Mouse (Mus musculus): Measurements from ENCODE around the gene Adam12. TPM values are rescaled to one million over a fixed set of nuclear protein-coding genes. Genes with fewer than 3 reads are reported as not detected.

Gene Adam12
- polyA plus RNA-seq, 1 experiment from 2014 or later = 3.1 TPM

DNA sequence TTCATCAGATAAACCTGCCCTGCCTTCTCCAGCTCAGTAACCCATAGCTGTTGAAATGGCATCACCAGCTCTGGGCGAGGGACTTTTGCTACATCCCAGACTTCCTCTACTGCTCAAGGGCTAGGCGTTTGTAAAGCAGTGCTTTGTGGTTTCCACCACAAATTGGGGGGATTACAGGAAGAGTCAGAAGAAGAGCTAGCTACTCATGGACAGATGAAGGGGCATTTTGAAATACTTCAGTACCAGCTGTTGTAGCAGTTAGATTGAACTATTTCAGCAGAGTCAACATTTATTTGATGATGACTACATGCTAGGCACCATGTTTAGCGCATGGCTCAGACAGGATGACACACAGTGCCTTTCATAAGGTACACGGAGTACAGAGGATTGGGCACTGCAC is 361.7 kb downstream of the Adam12 start:
- H3K9me3 ChIP-seq (replicated peaks; ENCODE audit: control insufficient read depth, low read length) = no peaks in the 10 kb centered on the region
- no peak overlapping the region for H3K4me3 ChIP-seq (ENCODE audit: low read length)
- no peak overlapping the region for H3K27ac ChIP-seq (ENCODE audit: low read length)
- H3K4me2 ChIP-seq (ENCODE audit: low read depth, low read length) = no peak overlapping the region
- no peak for ATAC-seq (replicated peaks; ENCODE audit: extremely low read depth, insufficient read depth, low FRiP score)
- WGBS = 76% methylated on average over 4 of the region's 4 CpGs
- no peaks in the 10 kb centered on the region; the same call in 1 of the 2 replicates for H3K27me3 ChIP-seq (ENCODE audit: control insufficient read depth, insufficient read depth, low read length)
- H3K4me1 ChIP-seq (ENCODE audit: control insufficient read depth, insufficient read depth, low read length) = no peaks in the 10 kb centered on the region
- H3K9ac ChIP-seq (ENCODE audit: low read length) = no peak overlapping the region
- H3K36me3 ChIP-seq (ENCODE audit: control insufficient read depth, insufficient read depth) = no peaks in the 10 kb centered on the region

DNA sequence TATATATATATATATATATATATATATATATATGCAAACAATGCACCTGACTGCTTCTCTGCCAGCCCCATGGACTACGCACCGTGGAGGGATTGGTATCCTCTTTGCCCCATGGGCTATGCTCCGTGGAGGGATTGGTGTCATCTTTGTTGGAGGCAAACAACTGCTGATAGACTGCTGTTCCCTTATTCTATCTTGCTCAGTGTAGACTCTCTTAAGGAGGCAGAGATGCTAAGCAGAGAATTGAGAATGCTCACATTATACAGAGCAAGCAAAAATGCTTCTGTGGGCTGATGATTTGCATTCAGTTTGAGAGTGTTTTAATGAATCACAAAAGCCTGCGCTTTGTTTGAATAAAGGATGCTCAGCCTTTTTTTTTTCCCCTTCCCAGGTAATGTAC is 368.3 kb downstream of the Adam12 start:
- Histone ChIP-seq H3K4me3 (ENCODE audit: low read length) (no peak overlapping the region), H3K9me3 (replicated peaks; ENCODE audit: control insufficient read depth, low read length) (no peaks in the 10 kb centered on the region), H3K27me3 (ENCODE audit: control insufficient read depth, insufficient read depth, low read length) (no peaks in the 10 kb centered on the region), H3K4me1 (ENCODE audit: control insufficient read depth, insufficient read depth, low read length) (no peaks in the 10 kb centered on the region), H3K4me2 (ENCODE audit: low read depth, low read length) (no peak overlapping the region), H3K36me3 (ENCODE audit: control insufficient read depth, insufficient read depth) (no peaks in the 10 kb centered on the region), H3K27ac (ENCODE audit: low read length) (no peak overlapping the region), H3K9ac (ENCODE audit: low read length) (no peak overlapping the region)
- 91% methylated on average over 4 of the region's 4 CpGs for WGBS
- no peak for ATAC-seq (replicated peaks; ENCODE audit: extremely low read depth, insufficient read depth, low FRiP score)

DNA sequence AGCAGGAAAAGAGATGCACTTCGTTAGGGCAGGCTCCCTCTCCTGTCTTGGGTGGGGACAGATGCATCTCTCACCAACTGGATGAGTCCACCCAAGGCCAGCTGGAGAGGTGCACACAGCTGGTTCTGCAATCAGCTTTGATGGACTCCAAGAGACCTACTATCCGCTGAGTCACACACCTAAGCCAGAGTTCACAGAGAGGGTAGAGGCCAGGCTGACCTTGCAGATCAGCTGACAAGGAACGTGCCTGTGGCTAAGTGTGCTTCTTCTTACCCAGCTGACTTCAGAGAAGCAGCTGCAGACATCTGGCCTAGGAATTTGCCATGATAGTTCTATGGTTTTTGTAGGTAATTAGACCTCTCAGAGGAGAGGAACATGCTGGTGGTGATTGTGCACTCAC is 368.8 kb downstream of the Adam12 start:
- Histone ChIP-seq H3K9me3 (replicated peaks; ENCODE audit: control insufficient read depth, low read length) (no peaks in the 10 kb centered on the region), H3K4me1 (ENCODE audit: control insufficient read depth, insufficient read depth, low read length) (no peaks in the 10 kb centered on the region), H3K4me3 (ENCODE audit: low read length) (no peak overlapping the region), H3K4me2 (ENCODE audit: low read depth, low read length) (no peak overlapping the region), H3K36me3 (ENCODE audit: control insufficient read depth, insufficient read depth) (no peaks in the 10 kb centered on the region), H3K9ac (ENCODE audit: low read length) (no peak overlapping the region), H3K27ac (ENCODE audit: low read length) (no peak overlapping the region), H3K27me3 (ENCODE audit: control insufficient read depth, insufficient read depth, low read length) (no peaks in the 10 kb centered on the region)
- WGBS = 57% methylated on average over 3 of the region's 3 CpGs
- no peak for ATAC-seq (replicated peaks; ENCODE audit: extremely low read depth, insufficient read depth, low FRiP score)

DNA sequence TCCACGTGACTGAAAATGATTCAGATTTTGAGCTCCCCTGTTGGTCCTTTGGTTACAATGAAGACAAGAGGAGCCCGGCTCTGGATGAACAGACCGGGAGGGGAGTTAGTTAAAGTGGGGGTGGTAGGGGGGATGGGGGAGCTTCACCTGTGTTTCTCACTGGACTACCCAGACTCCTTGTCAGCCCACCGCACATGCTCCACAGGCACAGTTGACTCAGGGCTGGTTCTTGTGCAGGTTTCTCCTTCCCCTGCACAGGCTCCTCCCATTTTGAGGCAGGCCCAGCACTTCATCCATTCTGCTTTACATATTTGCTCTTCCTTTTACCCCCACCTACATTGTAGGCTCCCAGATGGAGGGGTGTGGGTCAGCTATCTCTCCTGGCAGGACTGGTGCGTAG is 369.2 kb downstream of the Adam12 start:
- no peaks in the 10 kb centered on the region for H3K36me3 ChIP-seq (ENCODE audit: control insufficient read depth, insufficient read depth)
- H3K9me3 ChIP-seq (replicated peaks; ENCODE audit: control insufficient read depth, low read length) = no peaks in the 10 kb centered on the region
- H3K4me3 ChIP-seq (ENCODE audit: low read length) = no peak overlapping the region
- H3K4me2 ChIP-seq (ENCODE audit: low read depth, low read length) = no peak overlapping the region
- ATAC-seq (replicated peaks; ENCODE audit: extremely low read depth, insufficient read depth, low FRiP score) = no peak
- H3K27ac ChIP-seq (ENCODE audit: low read length) = no peak overlapping the region
- no peaks in the 10 kb centered on the region for H3K27me3 ChIP-seq (ENCODE audit: control insufficient read depth, insufficient read depth, low read length)
- no peaks in the 10 kb centered on the region for H3K4me1 ChIP-seq (ENCODE audit: control insufficient read depth, insufficient read depth, low read length)
- 86% methylated on average over 5 of the region's 5 CpGs for WGBS
- no peak overlapping the region for H3K9ac ChIP-seq (ENCODE audit: low read length)

DNA sequence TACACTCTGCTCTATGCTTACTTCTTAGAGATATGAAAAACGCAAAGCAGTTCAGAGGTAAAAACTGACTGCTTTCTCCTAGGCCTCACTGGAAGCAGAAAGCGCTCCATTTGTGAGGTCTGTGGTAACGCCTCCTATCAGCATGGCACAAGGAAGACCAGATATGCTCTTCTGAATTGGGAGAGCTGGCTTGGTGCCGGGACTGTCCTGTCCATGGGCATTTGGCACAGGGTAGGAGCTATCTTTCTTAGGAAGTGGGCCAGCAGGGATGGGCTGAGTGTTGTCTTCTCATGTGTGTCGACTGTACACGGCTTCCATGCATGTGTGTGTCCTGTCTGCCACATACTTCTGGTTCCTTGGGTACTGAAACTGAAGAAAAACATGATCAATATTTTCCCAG is 369.7 kb downstream of the Adam12 start:
- H3K36me3 ChIP-seq (ENCODE audit: control insufficient read depth, insufficient read depth) = no peaks in the 10 kb centered on the region

DNA sequence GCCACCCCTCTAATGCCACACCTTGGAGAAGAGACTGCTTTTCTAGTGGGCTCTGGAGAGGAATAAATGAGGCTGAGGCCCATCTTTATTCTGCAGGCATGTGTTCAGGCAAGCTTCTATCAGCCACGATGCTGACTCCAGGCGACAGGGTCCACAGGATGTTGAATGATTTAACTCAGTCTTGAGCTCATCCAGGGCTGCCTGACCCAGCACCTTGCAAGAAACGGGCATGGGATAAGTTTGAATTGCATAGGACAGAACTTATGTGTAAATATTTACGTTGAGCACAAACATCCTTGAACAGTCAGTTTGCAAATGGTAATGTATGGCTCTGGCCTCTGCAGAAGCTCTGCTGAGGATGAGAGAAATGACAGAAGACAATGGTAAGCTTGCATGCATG is 372.4 kb downstream of the Adam12 start:
- H3K4me2 ChIP-seq (ENCODE audit: low read depth, low read length) = no peak overlapping the region
- no peak overlapping the region for H3K27ac ChIP-seq (ENCODE audit: low read length)
- H3K36me3 ChIP-seq (ENCODE audit: control insufficient read depth, insufficient read depth) = no peaks in the 10 kb centered on the region
- H3K4me1 ChIP-seq (ENCODE audit: control insufficient read depth, insufficient read depth, low read length) = no peaks in the 10 kb centered on the region
- ATAC-seq (replicated peaks; ENCODE audit: extremely low read depth, insufficient read depth, low FRiP score) = no peak
- WGBS = 64% methylated on average over 4 of the region's 4 CpGs
- H3K4me3 ChIP-seq (ENCODE audit: low read length) = no peak overlapping the region
- H3K27me3 ChIP-seq (ENCODE audit: control insufficient read depth, insufficient read depth, low read length) = no peaks in the 10 kb centered on the region
- no peaks in the 10 kb centered on the region for H3K9me3 ChIP-seq (replicated peaks; ENCODE audit: control insufficient read depth, low read length)
- H3K9ac ChIP-seq (ENCODE audit: low read length) = no peak overlapping the region

More for the DNA sequence above, 369.7 kb downstream of the Adam12 start:
- Histone ChIP-seq H3K9me3 (replicated peaks; ENCODE audit: control insufficient read depth, low read length) (no peaks in the 10 kb centered on the region), H3K4me2 (ENCODE audit: low read depth, low read length) (no peak overlapping the region), H3K4me3 (ENCODE audit: low read length) (no peak overlapping the region), H3K4me1 (ENCODE audit: control insufficient read depth, insufficient read depth, low read length) (no peaks in the 10 kb centered on the region), H3K9ac (ENCODE audit: low read length) (no peak overlapping the region), H3K27me3 (ENCODE audit: control insufficient read depth, insufficient read depth, low read length) (no peaks in the 10 kb centered on the region), H3K27ac (ENCODE audit: low read length) (no peak overlapping the region)
- no peak for ATAC-seq (replicated peaks; ENCODE audit: extremely low read depth, insufficient read depth, low FRiP score)
- WGBS = 83% methylated on average over 6 of the region's 6 CpGs

DNA sequence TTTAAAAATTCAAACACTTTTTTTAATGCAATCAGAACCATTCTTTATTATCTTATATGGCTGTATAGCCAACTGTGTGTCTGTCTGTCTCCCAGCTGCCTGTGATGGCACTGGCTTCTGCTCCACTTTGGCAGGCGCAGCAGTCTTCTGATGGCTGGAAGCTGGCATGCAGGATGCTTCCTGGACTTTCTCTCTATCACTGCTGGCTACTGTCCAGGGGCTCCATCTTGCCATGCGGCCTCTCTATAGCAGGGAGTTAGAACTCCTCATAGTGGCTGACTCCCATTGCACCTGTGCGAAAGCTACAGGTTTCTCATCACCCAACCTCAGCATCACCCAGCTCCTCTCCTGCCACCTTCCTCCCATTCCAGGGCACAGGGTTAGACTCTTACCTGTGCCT is 373.4 kb downstream of the Adam12 start:
- H3K4me1 ChIP-seq (ENCODE audit: control insufficient read depth, insufficient read depth, low read length) = no peaks in the 10 kb centered on the region
- 81% methylated on average over 3 of the region's 3 CpGs for WGBS
- no peaks in the 10 kb centered on the region for H3K9me3 ChIP-seq (replicated peaks; ENCODE audit: control insufficient read depth, low read length)
- H3K36me3 ChIP-seq (ENCODE audit: control insufficient read depth, insufficient read depth) = no peaks in the 10 kb centered on the region
- ATAC-seq (replicated peaks; ENCODE audit: extremely low read depth, insufficient read depth, low FRiP score) = no peak
- H3K27me3 ChIP-seq (ENCODE audit: control insufficient read depth, insufficient read depth, low read length) = no peaks in the 10 kb centered on the region
- H3K9ac ChIP-seq (ENCODE audit: low read length) = no peak overlapping the region
- H3K27ac ChIP-seq (ENCODE audit: low read length) = no peak overlapping the region
- H3K4me2 ChIP-seq (ENCODE audit: low read depth, low read length) = no peak overlapping the region
- H3K4me3 ChIP-seq (ENCODE audit: low read length) = no peak overlapping the region

DNA sequence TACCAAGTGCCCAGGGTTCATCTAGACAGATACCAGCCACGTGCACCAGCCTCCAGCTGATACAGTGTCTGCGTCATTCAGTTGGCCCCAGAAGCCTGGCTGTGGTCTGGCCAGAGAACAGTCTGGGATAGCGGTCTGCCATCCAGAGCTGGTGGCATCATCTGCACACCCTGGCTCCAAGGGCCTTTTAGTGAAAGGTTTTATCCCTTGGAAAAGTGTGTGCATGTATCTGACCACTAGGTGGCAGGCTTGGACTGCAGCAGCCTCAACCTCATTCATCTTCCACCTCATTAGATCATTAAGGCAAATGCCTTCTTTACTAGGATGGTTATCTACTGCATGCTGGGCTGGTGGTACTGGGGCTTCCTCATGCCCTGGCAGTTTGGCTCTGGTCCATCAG is 375.7 kb downstream of the Adam12 start:
- 5% methylated on average over 3 of the region's 3 CpGs for WGBS

DNA sequence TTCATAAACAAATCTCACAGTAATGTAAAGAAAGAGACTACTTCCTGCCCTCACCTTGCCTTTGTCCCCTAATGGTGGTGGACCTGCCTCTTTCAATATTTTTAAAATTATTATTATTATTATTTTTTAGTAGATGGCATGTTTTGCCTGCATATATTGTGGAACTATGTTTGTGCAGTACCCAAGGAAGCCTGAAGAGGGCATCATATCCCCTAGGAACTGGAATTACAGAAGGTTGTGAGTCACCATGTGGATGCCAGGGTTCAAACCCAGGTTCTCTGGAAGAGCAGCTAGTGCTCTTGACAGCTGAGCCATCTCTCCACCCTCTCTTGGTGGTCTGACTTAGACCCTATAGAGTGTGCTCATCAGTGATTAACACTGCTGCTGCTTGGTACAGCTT is 381.2 kb downstream of the Adam12 start:
- no peak overlapping the region for H3K9ac ChIP-seq (ENCODE audit: low read length)
- no peaks in the 10 kb centered on the region for H3K9me3 ChIP-seq (replicated peaks; ENCODE audit: control insufficient read depth, low read length)
- no peak for ATAC-seq (replicated peaks; ENCODE audit: extremely low read depth, insufficient read depth, low FRiP score)

More for the DNA sequence above, 375.7 kb downstream of the Adam12 start:
- H3K27ac ChIP-seq (ENCODE audit: low read length) = no peak overlapping the region
- no peak overlapping the region for H3K4me3 ChIP-seq (ENCODE audit: low read length)
- H3K4me1 ChIP-seq (ENCODE audit: control insufficient read depth, insufficient read depth, low read length) = no peaks in the 10 kb centered on the region
- no peaks in the 10 kb centered on the region for H3K36me3 ChIP-seq (ENCODE audit: control insufficient read depth, insufficient read depth)
- H3K9me3 ChIP-seq (replicated peaks; ENCODE audit: control insufficient read depth, low read length) = no peaks in the 10 kb centered on the region
- ATAC-seq (replicated peaks; ENCODE audit: extremely low read depth, insufficient read depth, low FRiP score) = no peak; the same call in 1 of the 2 replicates
- H3K27me3 ChIP-seq (ENCODE audit: control insufficient read depth, insufficient read depth, low read length) = no peaks in the 10 kb centered on the region
- no peak overlapping the region for H3K9ac ChIP-seq (ENCODE audit: low read length)
- no peak overlapping the region for H3K4me2 ChIP-seq (ENCODE audit: low read depth, low read length)

DNA sequence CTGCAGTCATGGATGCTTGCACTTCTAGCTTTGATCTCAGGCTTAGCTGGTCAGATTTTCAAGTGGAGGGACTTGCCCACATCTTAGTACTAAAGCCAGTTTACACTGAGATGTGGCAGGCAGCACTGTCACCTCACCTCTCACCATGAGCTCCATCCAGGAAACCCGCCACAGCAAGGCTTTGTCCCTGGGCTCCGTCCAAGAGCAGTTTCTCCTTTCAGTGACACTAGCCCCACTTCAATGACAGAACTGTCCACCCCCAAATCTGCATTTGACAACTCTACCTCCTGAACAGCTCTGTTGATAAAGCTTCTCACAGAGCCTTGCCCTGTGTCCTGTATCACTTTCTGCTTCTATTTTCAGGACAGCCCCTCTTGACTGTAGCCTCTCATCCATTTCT is 383.8 kb downstream of the Adam12 start:
- H3K4me2 ChIP-seq (ENCODE audit: low read depth, low read length) = no peak overlapping the region
- no peaks in the 10 kb centered on the region for H3K36me3 ChIP-seq (ENCODE audit: control insufficient read depth, insufficient read depth)
- H3K9ac ChIP-seq (ENCODE audit: low read length) = no peak overlapping the region
- H3K27ac ChIP-seq (ENCODE audit: low read length) = peak overlapping the region; percentile 46; the same call in 1 of the 2 replicates
- H3K4me3 ChIP-seq (ENCODE audit: low read length) = no peak overlapping the region
- H3K4me1 ChIP-seq (ENCODE audit: control insufficient read depth, insufficient read depth, low read length) = peaks cover 9% of the 10 kb centered on the region; the same call in 1 of the 2 replicates
- 40% methylated on average over 2 of the region's 2 CpGs for WGBS
- peak; percentile 74 for ATAC-seq (replicated peaks; ENCODE audit: extremely low read depth, insufficient read depth, low FRiP score)
- no peaks in the 10 kb centered on the region for H3K27me3 ChIP-seq (ENCODE audit: control insufficient read depth, insufficient read depth, low read length)
- no peaks in the 10 kb centered on the region for H3K9me3 ChIP-seq (replicated peaks; ENCODE audit: control insufficient read depth, low read length)

More for the DNA sequence above, 381.2 kb downstream of the Adam12 start:
- Histone ChIP-seq H3K4me1 (ENCODE audit: control insufficient read depth, insufficient read depth, low read length) (peaks cover 9% of the 10 kb centered on the region; the same call in 1 of the 2 replicates), H3K27ac (ENCODE audit: low read length) (no peak overlapping the region), H3K4me3 (ENCODE audit: low read length) (no peak overlapping the region), H3K36me3 (ENCODE audit: control insufficient read depth, insufficient read depth) (no peaks in the 10 kb centered on the region), H3K4me2 (ENCODE audit: low read depth, low read length) (no peak overlapping the region), H3K27me3 (ENCODE audit: control insufficient read depth, insufficient read depth, low read length) (no peaks in the 10 kb centered on the region)
